Mouse (Mus musculus) spleen, adult 2 months (tissue): ENCODE data around the gene Sh3gl1.

Source experiments
- CTCF ChIP-seq: fragments of 200-500 bp; IDR thresholded peaks from 2 replicates; pipeline ENCODE4 v1.5.1; 2011; ENCODE audit warnings: mild to moderate bottlenecking, inconsistent platforms; ENCODE audit not compliant: insufficient read depth, insufficient read length, insufficient replicate concordance; ENCODE audit errors: extremely low read depth
- POLR2A ChIP-seq: fragments of 200-500 bp; IDR thresholded peaks from 2 replicates; pipeline ENCODE4 v1.6.1; 2011; ENCODE audit warnings: low read depth, low read length, inconsistent platforms

DNA sequence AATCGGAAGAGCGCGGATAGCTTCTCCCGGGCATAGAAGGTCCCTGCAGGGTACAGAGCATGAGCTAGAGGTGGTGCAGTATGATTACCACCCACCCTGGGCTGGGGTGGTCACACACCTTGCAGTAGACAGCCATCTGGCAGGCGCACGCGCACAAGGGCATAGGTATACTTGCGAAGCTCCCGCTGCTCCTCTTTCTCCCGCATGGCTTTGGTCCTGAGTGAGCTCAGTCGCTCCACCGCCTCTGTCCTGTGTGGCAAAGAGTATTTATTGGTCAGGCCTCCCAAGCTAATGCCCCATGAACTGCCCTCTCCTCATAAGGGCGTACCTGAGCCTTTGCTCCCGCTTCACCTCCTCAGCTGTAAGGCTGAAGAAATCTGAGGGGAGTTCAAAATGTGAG is 32.6 kb upstream of the Sh3gl1 start:
- TF ChIP-seq POLR2A: no peak
- TF ChIP-seq CTCF: no peak
